Mouse (Mus musculus): ENCODE measurements around the gene Chp1.

DNA sequence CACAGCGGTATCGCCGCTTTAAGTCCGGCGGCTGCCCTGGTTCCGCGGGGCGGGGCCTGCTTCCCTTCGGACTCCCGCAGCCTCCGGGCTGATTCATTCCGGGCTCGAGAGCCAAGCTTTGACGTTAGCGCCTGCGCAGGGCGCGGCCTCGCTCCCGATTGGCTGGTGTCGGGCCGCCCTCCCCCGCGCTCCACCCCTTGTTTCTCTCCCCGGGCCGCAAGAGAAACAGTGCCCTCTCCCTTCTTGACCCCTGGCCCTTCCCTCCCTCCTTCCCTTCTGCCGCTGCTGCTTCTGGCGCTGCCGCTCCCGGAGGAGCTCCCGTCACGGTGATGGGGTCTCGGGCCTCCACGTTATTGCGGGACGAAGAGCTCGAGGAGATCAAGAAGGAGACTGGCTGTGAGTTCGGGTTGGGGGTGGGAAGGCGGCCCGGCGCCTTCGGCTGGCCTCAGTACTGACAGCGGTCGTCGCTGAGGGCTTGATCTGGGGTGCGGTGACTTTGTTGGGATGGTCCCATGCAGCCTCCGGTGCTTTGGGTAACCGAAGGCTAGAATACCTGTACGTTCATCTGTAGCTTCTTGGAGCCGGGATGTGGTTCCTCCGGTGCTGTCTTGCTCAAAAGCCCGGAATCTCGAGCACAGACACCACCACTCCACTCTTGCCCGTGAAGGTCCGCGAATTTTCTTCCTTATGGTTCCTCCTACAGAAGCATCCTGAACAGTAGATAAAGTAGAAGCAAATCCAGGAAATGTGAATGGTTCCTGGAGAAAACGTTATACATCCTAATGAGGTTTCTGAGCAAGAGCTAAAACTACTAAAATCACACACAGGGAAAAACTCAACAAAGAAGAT is at the start of gene Chp1, which contains the start of gene Exd1:
- TF ChIP-seq CTCF (IDR thresholded peaks at IDR 0.05) (peak; percentile 25; the same call in 1 of the 2 replicates), EP300 (IDR thresholded peaks at IDR 0.05) (no peak; the same call in 1 of the 2 replicates)
